Mouse (Mus musculus): Measurements from ENCODE around the gene Gmcl1. TPM values are rescaled to one million over a fixed set of nuclear protein-coding genes. Genes with fewer than 3 reads are reported as not detected.

Gene Gmcl1
- total and polyA plus RNA-seq, 2 experiments, result 3.4 to 6.4 TPM

DNA sequence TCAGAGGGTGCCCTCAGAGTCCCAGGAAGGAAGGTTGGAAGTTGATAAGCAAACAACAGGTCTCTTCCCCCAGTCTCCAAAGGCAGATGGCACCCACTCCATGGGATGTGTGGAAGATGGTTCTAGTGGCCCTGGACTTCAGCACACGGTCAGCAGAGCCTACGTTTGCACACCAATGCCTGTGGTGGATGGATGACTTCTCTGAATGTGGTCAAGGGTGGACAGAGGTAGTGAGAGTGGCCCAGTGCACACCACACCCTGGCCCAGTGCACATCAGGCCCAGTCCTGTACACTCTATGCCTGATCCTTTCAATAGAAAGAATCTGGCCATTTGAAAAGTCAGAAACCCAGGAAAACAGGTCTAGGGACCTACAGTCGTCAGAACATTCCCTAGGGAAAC is 74.7 kb downstream of the Gmcl1 start:
- H3K4me1 ChIP-seq (ENCODE audit: control insufficient read depth, insufficient read depth, low read length), result peaks cover 5% of the 10 kb centered on the region
- H3K79me2 ChIP-seq (ENCODE audit: control insufficient read depth, insufficient read depth, low read length), result no peaks in the 10 kb centered on the region
- 87% methylated on average over 3 of the region's 3 CpGs for WGBS
- H3K9ac ChIP-seq (ENCODE audit: low read depth, low read length), result no peak overlapping the region
- DNase-seq (ENCODE audit: extremely low read depth, low read depth, low spot score), result no peak
- H3K4me3 ChIP-seq (ENCODE audit: insufficient read depth, low read depth, low read length), result no peak overlapping the region
- no peak for TF ChIP-seq CTCF (IDR thresholded peaks at IDR 0.05; ENCODE audit: low read depth, low read length)
- TF ChIP-seq POLR2A (IDR thresholded peaks at IDR 0.05; ENCODE audit: extremely low read depth, insufficient read depth, low read length), result no peak
- H3K27ac ChIP-seq (replicated peaks; ENCODE audit: insufficient read depth, low read depth, low read length), result no peak overlapping the region
- no peaks in the 10 kb centered on the region for H3K27me3 ChIP-seq (ENCODE audit: control insufficient read depth, insufficient read depth, low read length)
- peaks cover 18% of the 10 kb centered on the region; the same call in 1 of the 2 replicates for H3K36me3 ChIP-seq (ENCODE audit: control insufficient read depth, insufficient read depth, low read length)

DNA sequence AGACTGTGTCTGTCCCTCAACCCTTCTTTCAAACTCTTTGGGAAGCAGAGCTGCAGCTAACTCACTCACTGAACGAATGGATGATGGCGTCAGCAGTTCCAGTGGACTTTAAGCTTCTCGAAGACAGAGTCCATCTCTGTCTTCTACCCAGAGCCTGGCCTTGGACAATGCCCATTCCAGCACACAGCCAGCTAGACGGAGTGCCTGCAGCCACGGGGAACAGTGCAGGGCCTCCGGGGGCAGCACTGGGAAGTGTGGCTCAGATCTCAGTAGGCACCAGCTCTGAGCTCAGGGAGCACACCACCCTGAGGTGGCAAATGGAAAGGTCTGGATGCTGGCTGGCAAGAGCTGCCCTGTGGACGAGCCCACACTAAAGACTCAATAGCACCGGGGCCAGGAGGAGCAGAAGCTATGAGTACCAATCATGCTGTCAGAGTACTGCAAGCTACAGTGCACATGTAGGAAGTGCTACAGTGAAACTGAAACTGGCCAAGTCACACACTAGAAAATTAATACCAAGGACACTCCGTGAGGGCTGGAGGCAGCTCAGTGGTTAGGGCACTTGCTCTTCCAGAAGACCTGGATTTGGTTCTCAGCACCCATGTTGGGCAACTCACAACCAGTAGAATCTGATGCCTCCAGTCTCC is 78.8 kb downstream of the Gmcl1 start:
- H3K36me3 ChIP-seq (ENCODE audit: control insufficient read depth, insufficient read depth, low read length), result peaks cover 18% of the 10 kb centered on the region; the same call in 1 of the 2 replicates
- H3K4me3 ChIP-seq (ENCODE audit: insufficient read depth, low read depth, low read length), result no peak overlapping the region
- H3K79me2 ChIP-seq (ENCODE audit: control insufficient read depth, insufficient read depth, low read length), result no peaks in the 10 kb centered on the region
- DNase-seq (ENCODE audit: extremely low read depth, low read depth, low spot score), result peak; percentile 52
- H3K4me1 ChIP-seq (ENCODE audit: control insufficient read depth, insufficient read depth, low read length), result peaks cover 5% of the 10 kb centered on the region
- H3K27ac ChIP-seq (replicated peaks; ENCODE audit: insufficient read depth, low read depth, low read length), result no peak overlapping the region
- TF ChIP-seq CTCF (IDR thresholded peaks at IDR 0.05; ENCODE audit: low read depth, low read length), result no peak
- no peak for TF ChIP-seq POLR2A (IDR thresholded peaks at IDR 0.05; ENCODE audit: extremely low read depth, insufficient read depth, low read length)
- 69% methylated on average over 9 of the region's 9 CpGs for WGBS
- no peaks in the 10 kb centered on the region for H3K27me3 ChIP-seq (ENCODE audit: control insufficient read depth, insufficient read depth, low read length)
- H3K9ac ChIP-seq (ENCODE audit: low read depth, low read length), result no peak overlapping the region

DNA sequence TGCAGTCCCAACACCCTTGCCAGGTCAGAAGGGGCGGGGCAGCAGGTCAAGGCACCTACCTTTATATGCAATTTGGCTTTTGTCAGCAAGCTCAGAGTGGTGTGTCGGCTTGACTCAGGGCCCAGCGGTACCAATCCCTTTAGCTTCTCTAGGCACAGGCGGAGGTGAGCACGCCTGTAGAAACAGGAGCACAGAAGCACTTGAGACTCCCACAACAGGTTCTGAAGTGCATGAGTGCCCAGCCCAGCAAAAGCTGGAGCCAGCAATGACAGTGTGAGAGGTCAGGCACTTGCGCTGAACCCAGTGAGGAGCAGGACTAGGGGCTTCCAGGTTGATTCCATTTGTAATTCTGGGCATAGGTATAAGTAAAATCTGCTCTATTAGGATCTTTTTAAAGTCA is 80.2 kb downstream of the Gmcl1 start:
- Histone ChIP-seq H3K4me1 (ENCODE audit: control insufficient read depth, insufficient read depth, low read length) (peaks cover 5% of the 10 kb centered on the region), H3K27ac (replicated peaks; ENCODE audit: insufficient read depth, low read depth, low read length) (no peak overlapping the region), H3K36me3 (ENCODE audit: control insufficient read depth, insufficient read depth, low read length) (peaks cover 16% of the 10 kb centered on the region; the same call in 1 of the 2 replicates), H3K9ac (ENCODE audit: low read depth, low read length) (no peak overlapping the region), H3K79me2 (ENCODE audit: control insufficient read depth, insufficient read depth, low read length) (no peaks in the 10 kb centered on the region), H3K4me3 (ENCODE audit: insufficient read depth, low read depth, low read length) (no peak overlapping the region), H3K27me3 (ENCODE audit: control insufficient read depth, insufficient read depth, low read length) (no peaks in the 10 kb centered on the region)
- 98% methylated on average over 6 of the region's 6 CpGs for WGBS
- no peak for DNase-seq (ENCODE audit: extremely low read depth, low read depth, low spot score)
- no peak for TF ChIP-seq CTCF (IDR thresholded peaks at IDR 0.05; ENCODE audit: low read depth, low read length)

DNA sequence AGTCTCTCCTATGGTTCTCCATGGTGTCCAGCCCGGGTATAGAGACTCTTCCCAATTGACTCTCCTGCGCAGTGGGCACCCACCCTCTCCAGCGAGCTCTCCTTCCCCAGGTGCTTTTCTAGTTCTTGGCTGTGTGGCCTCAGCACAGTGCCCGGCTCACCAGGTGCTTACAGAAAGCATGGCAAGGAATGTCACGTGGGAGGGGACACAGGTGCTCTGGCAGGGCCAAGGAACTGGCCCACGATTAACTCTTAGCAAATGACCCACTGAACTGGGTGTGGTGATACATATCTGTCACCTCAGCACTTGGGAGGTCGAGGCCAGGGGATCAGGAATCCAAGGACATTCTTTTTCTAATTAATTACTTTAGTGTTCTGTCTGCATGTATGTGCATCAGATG is 87.0 kb downstream of the Gmcl1 start:
- Histone ChIP-seq H3K4me1 (ENCODE audit: control insufficient read depth, insufficient read depth, low read length) (no peaks in the 10 kb centered on the region), H3K79me2 (ENCODE audit: control insufficient read depth, insufficient read depth, low read length) (no peaks in the 10 kb centered on the region), H3K9ac (ENCODE audit: low read depth, low read length) (no peak overlapping the region), H3K36me3 (ENCODE audit: control insufficient read depth, insufficient read depth, low read length) (peaks cover 8% of the 10 kb centered on the region; the same call in 1 of the 2 replicates), H3K4me3 (ENCODE audit: insufficient read depth, low read depth, low read length) (no peak overlapping the region), H3K27ac (replicated peaks; ENCODE audit: insufficient read depth, low read depth, low read length) (no peak overlapping the region), H3K27me3 (ENCODE audit: control insufficient read depth, insufficient read depth, low read length) (no peaks in the 10 kb centered on the region)
- no peak for DNase-seq (ENCODE audit: extremely low read depth, low read depth, low spot score)
- 78% methylated on average over 7 of the region's 7 CpGs for WGBS
- TF ChIP-seq CTCF (IDR thresholded peaks at IDR 0.05; ENCODE audit: low read depth, low read length) (no peak), POLR2A (IDR thresholded peaks at IDR 0.05; ENCODE audit: extremely low read depth, insufficient read depth, low read length) (no peak)

DNA sequence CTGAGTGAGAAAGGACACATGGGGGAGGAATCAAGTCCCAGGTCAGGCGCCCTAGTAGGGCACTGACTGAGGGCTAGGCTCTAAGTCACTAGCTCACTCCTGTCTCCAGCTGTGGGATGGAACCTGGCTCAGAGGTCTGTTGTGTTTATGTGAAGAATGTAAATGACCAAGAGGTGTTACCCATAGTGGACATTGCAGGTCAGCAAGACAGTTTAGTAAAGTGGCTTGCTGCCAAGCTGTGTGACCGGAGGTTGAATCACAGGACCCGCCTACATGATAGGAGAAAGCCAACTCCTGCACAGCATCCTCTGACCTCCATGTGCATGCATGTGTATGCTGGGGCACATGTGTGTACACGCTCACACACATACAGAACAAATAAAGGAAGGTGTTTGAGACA is 87.6 kb downstream of the Gmcl1 start:
- 41% methylated on average over 4 of the region's 4 CpGs for WGBS
- no peaks in the 10 kb centered on the region for H3K27me3 ChIP-seq (ENCODE audit: control insufficient read depth, insufficient read depth, low read length)
- H3K36me3 ChIP-seq (ENCODE audit: control insufficient read depth, insufficient read depth, low read length), result peaks cover 6% of the 10 kb centered on the region; the same call in 1 of the 2 replicates
- H3K9ac ChIP-seq (ENCODE audit: low read depth, low read length), result no peak overlapping the region
- peak; percentile 19 for DNase-seq (ENCODE audit: extremely low read depth, low read depth, low spot score)
- TF ChIP-seq POLR2A (IDR thresholded peaks at IDR 0.05; ENCODE audit: extremely low read depth, insufficient read depth, low read length) (no peak), CTCF (IDR thresholded peaks at IDR 0.05; ENCODE audit: low read depth, low read length) (no peak)
- H3K79me2 ChIP-seq (ENCODE audit: control insufficient read depth, insufficient read depth, low read length), result no peaks in the 10 kb centered on the region
- H3K4me3 ChIP-seq (ENCODE audit: insufficient read depth, low read depth, low read length), result no peak overlapping the region
- no peaks in the 10 kb centered on the region for H3K4me1 ChIP-seq (ENCODE audit: control insufficient read depth, insufficient read depth, low read length)
- H3K27ac ChIP-seq (replicated peaks; ENCODE audit: insufficient read depth, low read depth, low read length), result no peak overlapping the region

DNA sequence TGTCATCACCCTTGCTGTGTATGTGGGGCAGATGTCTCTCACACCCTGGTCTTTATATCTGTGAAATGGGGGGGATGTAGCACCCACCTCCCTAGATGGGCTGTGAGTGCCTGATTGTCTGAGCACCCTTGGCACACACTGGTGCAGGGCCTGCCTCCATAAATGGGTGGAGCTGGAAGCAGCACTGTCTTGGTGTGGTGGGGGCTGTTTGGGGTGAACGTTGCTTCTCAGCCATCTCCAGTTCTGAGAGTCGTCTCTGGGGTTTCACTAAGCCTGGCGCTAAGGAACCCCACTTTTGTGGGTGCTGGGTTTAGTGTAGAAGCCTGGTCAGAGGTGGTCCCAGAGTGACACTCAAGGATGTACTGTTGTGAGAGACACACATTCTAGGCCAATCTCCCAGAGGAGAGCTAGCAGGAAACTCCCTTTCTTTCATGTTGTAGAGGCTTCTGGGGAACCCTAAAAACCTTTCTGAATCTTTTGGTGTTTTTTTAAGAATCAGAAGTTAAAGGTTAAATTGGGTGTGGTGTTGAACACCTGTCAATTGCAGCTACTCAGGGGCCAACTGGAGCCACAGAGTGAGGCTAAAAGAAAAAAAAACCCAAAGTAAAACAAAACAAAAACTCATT is 88.3 kb downstream of the Gmcl1 start:
- H3K9ac ChIP-seq (ENCODE audit: low read depth, low read length), result no peak overlapping the region
- H3K4me3 ChIP-seq (ENCODE audit: insufficient read depth, low read depth, low read length), result no peak overlapping the region
- TF ChIP-seq POLR2A (IDR thresholded peaks at IDR 0.05; ENCODE audit: extremely low read depth, insufficient read depth, low read length) (no peak), CTCF (IDR thresholded peaks at IDR 0.05; ENCODE audit: low read depth, low read length) (no peak)
- no peaks in the 10 kb centered on the region for H3K79me2 ChIP-seq (ENCODE audit: control insufficient read depth, insufficient read depth, low read length)
- peaks cover 3% of the 10 kb centered on the region; the same call in 1 of the 2 replicates for H3K36me3 ChIP-seq (ENCODE audit: control insufficient read depth, insufficient read depth, low read length)
- H3K27ac ChIP-seq (replicated peaks; ENCODE audit: insufficient read depth, low read depth, low read length), result no peak overlapping the region
- H3K4me1 ChIP-seq (ENCODE audit: control insufficient read depth, insufficient read depth, low read length), result no peaks in the 10 kb centered on the region
- no peak for DNase-seq (ENCODE audit: extremely low read depth, low read depth, low spot score)
- 91% methylated on average over 3 of the region's 3 CpGs for WGBS
- no peaks in the 10 kb centered on the region for H3K27me3 ChIP-seq (ENCODE audit: control insufficient read depth, insufficient read depth, low read length)

Other genes starting within 250 kb of the Gmcl1 start
- gene Pcbp1, start 207.1 kb downstream of the Gmcl1 start, total RNA-seq (2014; rRNA removed), result 38.2 and 59.7 TPM in 2 replicates
- 119 and 138 TPM in 2 replicates for gene Pcbp1, start 207.1 kb downstream of the Gmcl1 start, polyA plus RNA-seq (2012; rRNA removed)
- not detected in 2 replicates for gene Asprv1, start 105.2 kb downstream of the Gmcl1 start, total RNA-seq (2014; rRNA removed)
- gene Asprv1, start 105.2 kb downstream of the Gmcl1 start, polyA plus RNA-seq (2012; rRNA removed), result 0.07 and 0.10 TPM in 2 replicates
- gene Mxd1, start 64.2 kb downstream of the Gmcl1 start, total RNA-seq (2014; rRNA removed), result 2.0 and 2.6 TPM in 2 replicates
- gene Mxd1, start 64.2 kb downstream of the Gmcl1 start, polyA plus RNA-seq (2012; rRNA removed), result 2.7 and 2.8 TPM in 2 replicates
- 14.3 and 18.7 TPM in 2 replicates for gene Snrnp27, start 48.9 kb downstream of the Gmcl1 start, total RNA-seq (2014; rRNA removed)
- gene Snrnp27, start 48.9 kb downstream of the Gmcl1 start, polyA plus RNA-seq (2012; rRNA removed), result 6.6 and 8.6 TPM in 2 replicates
- gene Anxa4, start 60.2 kb upstream of the Gmcl1 start, total RNA-seq (2014; rRNA removed), result 49.1 and 57.6 TPM in 2 replicates
- 31.2 and 31.7 TPM in 2 replicates for gene Anxa4, start 60.2 kb upstream of the Gmcl1 start, polyA plus RNA-seq (2012; rRNA removed)
- gene Aak1, start 116.1 kb upstream of the Gmcl1 start, total RNA-seq (2014; rRNA removed), result 2.6 and 5.8 TPM in 2 replicates
- gene Aak1, start 116.1 kb upstream of the Gmcl1 start, polyA plus RNA-seq (2012; rRNA removed), result 5.2 and 7.2 TPM in 2 replicates